Comparison of ENCODE assay signal across 9 mouse cellular contexts in the genomic region with DNA sequence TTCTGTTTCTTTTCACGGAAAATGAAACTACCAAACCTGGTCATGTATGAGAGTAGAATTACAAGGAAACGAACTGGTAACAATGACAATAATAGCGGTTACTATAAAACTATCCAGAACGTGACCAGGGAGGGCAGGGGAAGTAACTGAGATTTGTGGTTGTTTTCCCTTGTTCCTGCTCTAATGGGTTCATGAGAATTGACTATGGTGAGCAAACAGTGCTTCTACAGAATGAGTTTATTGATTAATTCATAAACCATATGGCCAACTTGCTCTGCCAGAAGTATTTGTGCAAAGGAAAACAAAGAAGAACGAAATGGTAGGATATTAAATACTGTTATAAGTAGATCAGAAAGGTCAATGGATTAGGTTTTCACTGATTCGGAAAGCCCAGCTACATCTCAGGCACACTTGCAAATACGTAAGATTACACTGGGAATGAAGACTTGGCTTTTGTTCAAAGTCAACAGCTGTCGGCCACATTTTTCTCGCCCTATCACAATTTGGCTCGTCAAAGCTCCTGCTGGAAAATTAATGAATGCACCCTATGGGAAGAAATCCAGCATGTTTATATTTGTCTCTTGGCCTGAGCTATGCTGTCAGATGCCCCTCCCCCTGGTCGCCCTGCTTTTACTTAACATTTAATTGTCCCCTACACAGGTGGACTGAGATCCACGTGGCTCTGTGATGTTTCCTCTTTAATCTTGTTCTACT.
DNase-seq lines count a peak whose midpoint lies in the region; ATAC-seq and TF ChIP-seq lines count a peak whose summit lies in the region.
"Had no signal": no experiment of that assay in that cellular context is flagged by ENCODE, and none has a peak within 500 bp of the region (broad histone marks: within the 10 kb centered on the region; RNA-seq: fewer than 3 reads in every experiment).

No protein-coding gene starts in this region.

- no peak overlapping the region for H3K9ac ChIP-seq in midbrain, postnatal 0 days (replicated peaks; ENCODE audit: low read length, poor library complexity, severe bottlenecking)
- H3K9ac ChIP-seq: liver, embryonic 13.5 days had no signal

- H3K27ac ChIP-seq in midbrain, postnatal 0 days (ENCODE audit: low read depth, low read length): no peak overlapping the region
- H3K27ac ChIP-seq: liver, embryonic 13.5 days had no signal

- no peaks in the 10 kb centered on the region for H3K4me1 ChIP-seq in midbrain, postnatal 0 days (ENCODE audit: insufficient read depth, low read length)
- H3K4me1 ChIP-seq: liver, embryonic 13.5 days had no signal

- H3K9me3 ChIP-seq in midbrain, postnatal 0 days (ENCODE audit: low read length): no peaks in the 10 kb centered on the region
- H3K9me3 ChIP-seq: liver, embryonic 13.5 days had no signal

- H3K4me3 ChIP-seq in midbrain, postnatal 0 days (ENCODE audit: low read depth, low read length): no peak overlapping the region
- H3K4me3 ChIP-seq: liver, embryonic 13.5 days had no signal

- no peak for ATAC-seq in midbrain, postnatal 0 days (ENCODE audit: low FRiP score)
- ATAC-seq in granulocyte monocyte progenitor cell, adult 5-6 weeks (replicated peaks; ENCODE audit: poor library complexity, severe bottlenecking): no peak
- ATAC-seq: Patski had no signal

- no peaks in the 10 kb centered on the region for H3K36me3 ChIP-seq in midbrain, postnatal 0 days (ENCODE audit: insufficient read depth, low read length)
- H3K36me3 ChIP-seq: liver, embryonic 13.5 days had no signal

- DNase-seq in kidney, postnatal 14 days: peak; percentile 5
- no peak for DNase-seq in kidney, adult 11 months
- DNase-seq in cerebellum, adult 9-10 months: peak; percentile 15
- peak; percentile 33 to 42 for DNase-seq in heart, adult 9 months (ENCODE audit: low spot score in 2 of 2)
- peak; percentile 81 for DNase-seq in midbrain, postnatal 0 days (ENCODE audit: low spot score)
- DNase-seq in spleen, adult 18-20 months: no peak
- DNase-seq: liver, embryonic 13.5 days had no signal

- WGBS in midbrain, postnatal 0 days: 49% methylated on average over 12 of the region's 12 CpGs

- H3K4me2 ChIP-seq in midbrain, postnatal 0 days (ENCODE audit: low read depth, low read length, poor library complexity, severe bottlenecking): no peak overlapping the region
- H3K4me2 ChIP-seq: liver, embryonic 13.5 days had no signal

- TF ChIP-seq CTCF in midbrain, postnatal 0 days (IDR thresholded peaks at IDR 0.05): no peak

- H3K27me3 ChIP-seq in midbrain, postnatal 0 days (ENCODE audit: insufficient read depth, low read length): no peaks in the 10 kb centered on the region
- H3K27me3 ChIP-seq: liver, embryonic 13.5 days; Patski had no signal

Comparison
In these comparisons a context has a peak if more than half of its experiments do, and no peak if none do; other contexts are left out.
1. DNase-seq: peak in kidney, postnatal 14 days (single experiment), cerebellum, adult 9-10 months (single experiment), heart, adult 9 months (2 of 2) and midbrain, postnatal 0 days (single experiment); none in kidney, adult 11 months (single experiment) and spleen, adult 18-20 months (0 of 2).